Mouse (Mus musculus) R1 (cell line): ENCODE measurements around the gene Csrp1.

Experiments used
- DNase-seq: peaks from one replicate; pipeline ENCODE4 v3.0.0-alpha.2; 2018; ENCODE audit warnings: low read depth, low spot score

Csrp1 gene

DNA sequence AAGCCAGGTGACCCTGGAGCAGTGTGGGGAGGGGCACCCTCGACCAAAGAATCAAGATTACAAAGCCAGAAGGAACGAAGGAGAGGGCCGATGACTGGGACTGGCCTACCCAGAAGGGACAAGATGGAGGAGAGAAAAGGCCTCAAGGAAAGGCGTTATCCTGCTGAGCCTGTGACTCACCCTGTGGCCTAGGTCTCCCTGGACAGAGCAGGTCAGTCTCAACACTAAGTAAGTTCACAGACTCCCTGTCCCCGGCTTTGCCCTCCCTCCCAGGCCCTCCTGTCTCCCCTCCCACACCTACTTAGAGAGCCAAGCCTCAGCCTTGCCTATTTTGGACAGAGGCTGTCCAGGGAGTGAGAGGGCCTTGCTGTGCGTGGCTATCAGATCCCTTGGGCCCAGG is at the start of gene Csrp1:
Gene Csrp1 (plus strand): TSS at position 79 of the 400 bp plus-strand sequence.
- DNase-seq = no peak

DNA sequence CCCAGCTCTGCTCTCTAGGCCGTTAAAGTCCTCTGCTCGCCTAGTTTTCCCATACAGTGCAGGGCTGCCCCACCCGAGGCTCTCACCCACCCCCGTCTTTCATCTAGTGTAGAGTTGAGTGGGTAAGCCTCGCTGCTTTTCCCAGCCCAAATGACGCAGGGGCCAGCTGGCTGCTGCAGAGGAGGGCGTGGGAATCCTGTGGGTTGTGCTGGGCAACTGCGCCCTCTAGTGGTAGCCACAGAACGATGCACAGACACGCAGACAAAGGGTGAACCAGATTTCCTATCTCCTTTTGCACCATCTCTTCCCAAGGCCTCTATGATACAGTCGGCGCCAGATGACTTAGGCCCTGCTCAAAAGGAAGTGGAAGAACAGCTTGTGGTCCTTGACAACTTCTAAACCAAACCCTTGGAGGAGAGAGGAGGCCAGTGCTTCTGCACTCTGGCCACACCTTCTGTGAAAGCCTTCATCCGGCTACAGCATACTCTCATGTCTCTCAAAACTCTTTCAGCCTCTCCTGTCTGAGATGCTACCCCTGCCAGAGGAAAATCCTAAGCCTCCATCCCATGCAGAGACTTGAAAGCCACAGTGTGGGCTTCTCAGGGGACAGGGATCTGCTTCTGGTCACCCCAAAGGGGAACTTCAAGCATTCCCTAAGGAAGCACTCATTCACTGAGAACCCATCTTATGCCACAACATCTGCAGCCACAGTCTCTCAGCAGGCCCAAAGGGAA is 49.3 kb upstream of the Csrp1 start:
- DNase-seq = peak; percentile 78

DNA sequence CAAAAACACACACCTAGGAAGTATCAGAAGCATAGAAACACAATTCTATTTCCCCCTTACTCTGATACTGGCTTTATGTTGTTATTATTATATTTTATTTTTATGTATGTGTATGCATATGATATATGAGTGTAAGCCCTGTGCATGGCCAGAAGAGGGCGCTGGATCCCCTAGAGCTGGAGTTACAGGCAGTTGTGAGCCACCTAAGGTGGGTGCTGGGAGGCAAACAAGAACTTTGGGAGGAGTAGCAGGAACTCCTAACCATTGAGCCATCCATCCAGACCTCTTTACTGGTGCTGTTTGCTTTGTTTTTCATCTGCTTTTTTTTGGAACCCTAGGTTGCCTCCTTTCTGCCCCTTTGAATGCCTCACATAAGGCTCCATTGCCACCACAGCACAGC is 48.5 kb upstream of the Csrp1 start:
- DNase-seq = peak; percentile 46

DNA sequence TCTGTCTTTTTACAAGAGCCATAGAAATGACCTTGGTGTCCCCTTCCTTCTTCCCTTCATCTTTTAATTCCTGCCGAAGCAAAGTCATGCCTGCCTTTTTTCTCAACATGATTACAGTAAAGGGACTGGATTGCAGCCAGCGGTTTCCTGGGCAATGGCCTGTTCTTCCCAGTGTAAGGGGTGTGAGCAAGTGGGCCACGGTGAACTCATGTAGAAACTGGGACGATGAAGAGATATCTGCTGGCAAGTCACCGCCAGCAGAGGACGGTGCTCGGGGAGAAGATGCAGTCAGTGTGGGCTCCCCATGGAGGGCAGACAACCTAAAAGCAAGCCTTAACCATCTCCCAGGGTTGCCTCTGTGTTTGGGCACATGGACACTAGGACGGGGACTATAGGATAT is 47.9 kb upstream of the Csrp1 start:
- DNase-seq = no peak

DNA sequence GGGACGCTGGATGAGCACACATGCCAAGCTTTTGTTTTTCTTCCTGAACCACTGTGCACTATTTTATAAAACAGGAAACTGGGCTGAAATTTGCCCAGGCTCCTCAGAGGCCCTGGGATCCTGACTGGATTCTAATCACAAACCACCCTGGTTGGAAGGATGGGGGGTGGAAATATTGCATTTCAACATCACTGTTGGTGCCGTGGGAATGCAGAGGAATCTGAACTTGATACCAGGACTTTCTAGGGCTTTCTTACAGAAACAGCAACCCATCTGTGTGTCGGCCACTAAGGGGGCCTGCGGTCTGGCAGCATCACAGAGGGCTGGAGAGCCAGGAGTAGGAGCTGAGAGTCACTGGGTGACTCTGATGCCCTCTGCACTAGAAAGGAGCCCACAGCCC is 47.5 kb upstream of the Csrp1 start:
- DNase-seq = no peak

DNA sequence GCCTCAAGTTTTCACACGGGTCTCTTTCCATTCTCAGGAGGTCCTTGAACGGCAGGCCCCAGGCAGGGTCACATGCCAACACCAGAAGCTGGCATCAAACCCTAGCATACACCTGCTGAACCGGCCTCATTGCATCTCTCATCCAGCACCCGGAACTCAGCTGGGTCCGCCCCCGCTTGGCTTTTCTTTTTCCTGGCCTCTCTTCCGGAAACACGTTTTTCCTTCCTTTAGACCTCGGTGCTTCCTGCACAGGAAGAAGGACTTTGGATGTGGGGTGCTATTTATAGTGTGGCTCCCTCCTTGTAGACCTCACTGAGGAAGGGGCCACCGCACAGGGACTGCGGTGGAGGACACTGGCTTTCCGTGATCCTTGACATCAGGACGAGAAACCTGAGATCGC is 46.4 kb upstream of the Csrp1 start:
- no peak for DNase-seq

DNA sequence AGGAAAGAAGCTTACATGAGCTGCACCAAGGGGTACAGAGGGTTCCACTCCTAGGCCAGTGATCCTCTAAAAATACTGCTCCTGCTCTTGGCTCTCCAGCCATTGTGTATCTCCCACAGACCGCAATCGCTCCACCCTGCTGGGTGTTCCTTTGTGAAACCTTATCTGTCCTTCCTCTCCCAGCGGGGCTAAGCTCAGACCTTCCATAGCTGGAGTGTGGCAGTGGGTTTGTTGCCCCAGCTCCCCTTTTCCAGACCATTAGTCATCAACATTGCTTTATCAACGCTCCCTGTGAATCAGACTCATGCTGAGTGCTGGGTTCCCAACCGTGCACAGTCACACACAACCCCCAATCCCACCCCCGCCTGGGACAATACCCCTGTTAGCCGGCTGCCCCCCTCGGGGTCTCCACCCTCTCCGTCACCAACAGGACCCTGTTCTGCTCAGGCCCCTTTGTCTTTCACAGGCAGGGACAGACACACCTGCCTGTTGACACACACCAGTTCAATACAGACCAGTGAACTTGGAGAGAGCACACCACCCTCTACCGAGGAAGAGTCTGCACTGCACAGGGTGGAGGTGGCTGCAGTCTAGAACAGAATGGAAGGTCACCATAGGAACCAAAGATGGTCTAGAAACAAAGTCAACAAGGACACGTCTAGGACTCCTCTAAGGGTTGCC is 44.3 kb upstream of the Csrp1 start:
- peak; percentile 96 for DNase-seq

DNA sequence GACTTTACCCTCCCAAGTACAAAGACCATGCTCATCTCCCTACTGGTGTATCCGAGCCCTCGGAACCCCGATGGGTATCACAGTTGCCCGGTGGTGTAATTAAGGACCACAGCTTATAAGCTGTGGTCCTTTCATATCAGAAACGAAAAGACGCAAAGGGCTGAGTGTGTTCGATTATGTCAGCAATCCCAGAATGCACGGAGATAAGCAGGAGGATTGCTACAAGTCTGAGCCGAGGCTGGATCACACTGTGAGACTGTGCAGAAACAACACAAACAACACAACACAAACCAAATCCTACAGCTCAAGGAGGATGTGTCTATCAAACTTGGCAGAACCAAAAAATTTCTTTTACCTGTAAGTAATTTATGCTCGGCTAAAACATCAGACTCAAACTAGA is 43.6 kb upstream of the Csrp1 start:
- no peak for DNase-seq

DNA sequence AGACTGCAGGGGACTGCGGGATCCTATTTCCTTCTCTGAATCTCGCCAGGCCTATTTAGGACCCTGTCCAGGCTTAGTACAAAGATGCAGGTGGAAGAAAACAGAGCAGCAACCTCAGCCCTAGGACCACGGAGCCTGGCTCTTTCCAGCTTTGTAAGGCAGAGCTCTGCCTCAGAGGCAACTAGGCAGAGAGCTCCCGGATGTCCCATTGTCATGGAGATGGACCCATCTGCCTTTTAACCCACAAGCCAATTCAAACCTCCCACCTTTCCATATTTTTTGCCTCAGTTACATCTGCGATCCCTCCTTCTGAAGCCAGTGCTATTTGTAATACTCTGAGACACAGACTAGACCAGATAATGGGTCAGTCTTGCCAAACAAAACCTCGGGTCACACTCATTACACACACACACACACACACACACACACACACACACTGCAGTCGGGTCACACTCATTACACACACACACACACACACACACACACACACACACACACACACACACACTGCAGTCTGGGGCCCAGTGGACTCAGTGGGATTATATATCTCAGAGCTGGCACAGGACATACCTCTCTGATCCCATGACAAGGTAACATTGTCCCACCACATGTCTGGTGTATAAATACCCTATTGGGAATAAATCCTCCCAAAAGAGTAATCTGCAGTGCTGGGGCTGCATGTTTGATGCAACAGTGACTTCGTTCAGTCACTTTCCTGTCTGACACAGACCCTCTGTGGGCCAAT is 42.8 kb upstream of the Csrp1 start:
- DNase-seq = peak; percentile 80

DNA sequence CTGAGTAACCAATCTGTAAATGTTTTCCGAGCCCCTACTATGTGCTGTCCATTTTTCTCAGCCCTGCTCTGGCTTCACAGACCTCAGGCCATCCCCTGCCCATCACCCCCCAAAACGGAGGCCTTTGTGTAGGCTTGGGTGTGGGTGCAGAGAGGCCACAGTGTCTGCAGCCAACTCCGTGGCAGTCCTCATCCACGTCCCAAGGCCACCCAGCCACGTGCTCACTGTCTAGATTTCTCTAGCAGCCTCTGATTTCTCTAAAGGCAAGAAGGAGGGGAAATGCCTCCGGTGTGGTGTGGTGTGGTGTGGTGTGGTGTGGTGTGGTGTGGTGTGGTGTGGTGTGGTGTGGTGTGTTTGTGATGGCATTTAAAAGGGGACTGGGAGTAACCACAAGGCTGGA is 41.7 kb upstream of the Csrp1 start:
- no peak for DNase-seq

DNA sequence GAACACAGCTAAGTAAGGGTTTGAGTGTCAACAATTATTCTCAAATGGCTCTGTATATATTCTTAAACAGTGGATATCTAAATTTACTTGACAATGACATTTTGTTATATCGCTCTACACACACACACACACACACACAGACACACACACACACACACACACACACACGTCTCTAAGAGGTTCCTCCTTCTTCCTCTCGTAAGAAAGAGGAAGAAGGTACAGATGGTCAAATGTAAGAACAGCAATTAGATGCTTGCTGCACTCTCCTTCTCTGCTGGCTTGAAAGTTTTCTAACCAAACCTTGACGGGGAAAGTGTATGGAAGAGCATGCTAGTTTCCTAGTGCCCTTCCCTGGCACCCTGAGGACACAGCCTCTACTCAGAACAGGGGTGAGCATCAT is 39.1 kb upstream of the Csrp1 start:
- DNase-seq = no peak

DNA sequence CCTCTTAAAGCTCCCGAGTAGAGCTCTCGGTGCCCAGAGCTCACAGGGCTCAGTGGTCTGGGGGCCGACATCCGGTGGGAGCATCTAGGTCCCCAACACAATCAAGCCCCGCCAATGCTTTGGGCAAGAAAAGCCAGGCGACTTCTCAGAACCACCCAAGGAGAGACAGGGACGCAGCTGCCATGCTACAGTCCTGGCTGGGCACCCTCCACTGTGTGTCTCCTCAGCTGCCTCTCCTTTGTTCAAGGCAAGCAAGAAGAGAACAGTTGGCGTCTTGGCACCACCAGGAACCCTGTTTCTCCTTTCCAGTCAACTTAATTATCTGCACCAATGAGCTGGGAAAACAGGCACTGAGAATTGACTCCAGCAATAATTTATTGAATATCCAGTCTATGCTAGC is 38.7 kb upstream of the Csrp1 start:
- no peak for DNase-seq

DNA sequence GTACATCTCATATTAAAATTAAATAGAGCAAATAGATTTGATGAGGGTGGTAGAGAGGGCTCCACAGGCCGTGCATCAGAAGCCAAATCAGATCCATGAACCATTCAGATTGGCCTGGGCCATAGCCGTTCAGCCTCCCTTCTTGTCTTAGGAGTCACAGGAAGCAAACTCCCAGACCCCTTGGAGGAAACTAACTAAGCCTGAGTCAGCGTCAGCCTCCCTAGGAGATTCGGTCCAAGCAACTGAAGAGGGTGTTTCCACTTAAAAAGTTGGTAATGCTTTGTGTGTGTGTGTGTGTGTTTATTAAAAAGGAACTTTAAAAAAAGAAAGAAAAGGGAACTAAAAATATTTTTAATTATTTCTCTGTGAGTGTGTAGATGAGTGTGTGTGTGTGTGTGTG is 35.0 kb upstream of the Csrp1 start:
- DNase-seq = no peak

DNA sequence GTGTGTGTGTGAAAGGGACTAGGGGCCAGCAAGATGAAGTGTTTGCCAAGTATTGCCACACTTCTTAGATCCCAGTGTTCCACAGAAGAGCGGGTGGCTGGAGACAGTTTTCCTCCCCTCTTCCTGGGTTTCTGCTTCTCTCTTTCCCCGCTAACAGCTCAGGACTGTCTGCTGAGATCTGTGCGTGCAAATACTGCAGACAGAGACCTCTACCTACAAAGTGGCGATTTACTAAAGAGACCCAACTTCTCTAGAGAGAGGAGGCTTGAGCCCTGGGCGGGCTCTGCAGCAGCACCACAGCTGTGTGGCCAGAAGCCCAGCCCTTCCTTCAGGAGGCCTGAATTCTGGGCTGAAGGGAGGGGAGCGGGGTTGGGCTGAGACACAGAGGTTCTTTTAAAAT is 34.5 kb upstream of the Csrp1 start:
- DNase-seq = no peak

DNA sequence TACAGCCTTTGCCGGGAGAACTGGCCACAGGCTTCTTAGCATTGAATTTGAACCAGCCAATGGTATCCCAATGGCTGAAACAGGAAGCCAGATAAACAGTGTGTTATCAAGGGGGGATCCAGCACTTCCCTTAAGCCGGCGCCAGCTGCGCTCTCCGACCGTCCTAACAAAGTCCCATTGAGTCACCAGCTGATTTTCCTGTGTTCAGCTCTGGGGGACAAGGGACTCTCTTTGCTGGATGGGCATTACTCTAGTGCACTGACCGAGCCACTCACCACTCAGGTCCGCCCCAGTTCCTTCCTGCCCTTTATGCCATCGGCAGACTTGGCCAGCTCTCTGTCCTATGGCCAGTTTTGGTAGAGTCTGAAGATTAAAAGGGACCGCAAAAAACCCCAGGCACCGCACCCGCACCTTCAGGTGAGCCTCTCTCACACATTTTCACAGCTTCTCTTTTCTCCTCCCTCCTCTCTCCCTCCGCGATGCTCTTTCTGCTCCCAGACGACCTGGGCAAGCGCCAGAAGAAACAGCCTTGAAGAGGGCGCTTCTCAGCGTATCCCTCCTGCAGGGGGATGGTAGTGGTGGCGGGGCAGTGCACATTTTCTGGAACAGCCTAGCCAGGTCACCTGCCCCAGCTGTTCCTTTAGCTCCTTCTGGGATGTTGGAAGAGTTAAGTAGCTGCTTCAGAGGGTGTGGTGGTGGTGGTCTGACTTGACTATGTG is 32.9 kb upstream of the Csrp1 start:
- peak; percentile 57 for DNase-seq

DNA sequence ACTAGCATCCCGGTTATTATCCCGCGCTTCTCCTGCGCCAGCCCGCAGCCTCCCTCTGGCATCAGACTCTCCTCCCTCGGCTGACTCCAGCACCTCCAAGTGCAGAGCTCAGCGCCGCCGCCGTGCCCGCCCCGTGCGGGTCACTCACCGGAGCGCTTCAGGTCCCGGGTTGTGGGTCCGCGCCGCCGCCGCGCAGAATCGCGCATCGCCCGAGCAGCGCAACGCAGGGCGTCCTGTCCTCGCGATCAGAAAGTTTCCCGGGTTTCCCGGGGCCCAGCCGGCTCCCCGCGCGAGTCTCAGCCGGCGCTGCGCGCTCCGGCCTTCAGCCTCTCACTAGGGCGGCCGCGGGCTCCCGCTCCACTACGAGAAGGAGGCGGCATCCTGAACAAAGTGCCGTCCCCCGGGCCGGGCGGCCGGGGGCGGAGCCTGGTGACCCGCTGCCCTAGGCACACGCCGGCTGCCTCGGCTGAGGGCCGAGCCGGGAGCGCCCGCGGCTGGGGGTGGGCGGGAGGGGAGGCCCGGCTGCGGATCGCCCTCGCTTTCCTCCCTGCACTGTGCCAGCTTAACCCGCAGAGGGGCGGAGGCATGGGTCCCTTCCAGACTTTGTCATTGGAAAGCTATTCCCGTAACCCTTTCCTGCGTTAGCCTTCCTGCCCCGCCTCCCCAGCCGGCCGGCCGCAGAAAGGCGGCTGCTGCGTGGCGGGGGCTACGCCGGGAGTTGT is 31.9 kb upstream of the Csrp1 start:
- DNase-seq = peak; percentile 82

DNA sequence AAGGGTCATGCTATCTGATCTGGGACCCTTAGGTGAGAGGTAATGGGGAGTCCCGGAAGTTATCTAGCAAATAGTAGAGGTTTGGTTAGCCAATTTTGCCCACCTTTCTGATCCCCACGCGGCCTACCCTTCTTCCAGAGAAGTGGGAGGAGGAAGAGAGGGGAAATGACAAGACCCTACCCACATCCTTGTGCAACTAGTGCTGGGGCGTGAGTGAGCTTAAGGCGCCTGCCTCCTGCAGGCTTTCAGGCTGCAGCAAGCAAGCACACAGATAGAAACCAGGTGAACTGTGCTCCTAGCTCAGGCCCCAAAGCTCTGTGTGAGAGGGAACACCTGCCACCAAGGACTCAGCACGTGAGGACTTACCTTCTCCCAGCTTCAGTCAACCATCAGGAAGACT is 31.2 kb upstream of the Csrp1 start:
- DNase-seq = no peak

DNA sequence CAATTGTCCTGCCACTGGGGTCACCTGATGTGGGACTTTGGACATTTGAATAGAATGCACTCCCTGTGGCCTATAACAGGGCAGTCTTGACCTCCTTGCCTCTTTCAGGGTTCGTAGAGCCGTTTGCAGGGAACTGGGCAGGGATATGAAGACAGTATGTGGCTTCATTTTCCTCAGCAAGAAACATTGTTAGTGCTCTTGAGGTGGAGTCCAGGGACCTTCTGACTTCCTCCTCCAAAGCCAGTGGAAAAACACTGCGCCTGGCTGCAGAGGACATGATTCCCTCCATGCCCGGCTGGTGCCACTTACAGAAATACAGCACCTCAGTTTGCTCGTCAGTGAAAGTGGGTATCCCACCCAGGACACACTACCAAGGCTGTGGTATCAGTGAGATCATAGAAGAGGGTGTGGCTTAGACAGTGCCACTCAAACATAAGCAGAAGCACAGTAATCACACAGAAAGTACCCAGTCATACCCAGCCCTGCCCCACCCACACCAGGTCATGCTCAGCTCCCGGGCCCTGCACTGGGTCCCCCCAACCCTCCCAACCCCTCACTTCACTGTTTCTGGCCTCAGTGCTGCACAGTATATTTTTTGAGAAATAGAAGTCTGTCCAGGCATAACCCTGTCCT is 29.0 kb upstream of the Csrp1 start:
- no peak for DNase-seq

DNA sequence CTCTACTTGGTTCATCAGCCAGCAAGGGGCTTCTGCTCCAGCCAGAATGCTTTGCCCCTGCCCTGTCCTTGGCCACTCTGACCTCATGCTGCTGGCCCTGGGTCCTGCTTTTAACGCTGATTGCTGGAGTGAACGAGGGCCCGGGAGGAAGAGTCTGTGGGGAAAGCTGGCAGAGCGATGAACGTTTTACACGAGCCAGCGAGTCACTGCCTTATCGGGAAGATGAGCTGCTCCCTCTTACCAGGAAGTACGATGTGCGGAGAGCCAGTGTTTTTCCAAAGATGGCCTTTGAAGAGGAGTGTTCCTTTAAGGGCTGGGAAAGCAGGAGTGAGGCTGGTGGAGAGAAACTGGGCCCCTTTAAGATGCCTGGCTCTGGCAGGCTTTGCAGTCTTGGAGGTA is 28.4 kb upstream of the Csrp1 start:
- DNase-seq = no peak

DNA sequence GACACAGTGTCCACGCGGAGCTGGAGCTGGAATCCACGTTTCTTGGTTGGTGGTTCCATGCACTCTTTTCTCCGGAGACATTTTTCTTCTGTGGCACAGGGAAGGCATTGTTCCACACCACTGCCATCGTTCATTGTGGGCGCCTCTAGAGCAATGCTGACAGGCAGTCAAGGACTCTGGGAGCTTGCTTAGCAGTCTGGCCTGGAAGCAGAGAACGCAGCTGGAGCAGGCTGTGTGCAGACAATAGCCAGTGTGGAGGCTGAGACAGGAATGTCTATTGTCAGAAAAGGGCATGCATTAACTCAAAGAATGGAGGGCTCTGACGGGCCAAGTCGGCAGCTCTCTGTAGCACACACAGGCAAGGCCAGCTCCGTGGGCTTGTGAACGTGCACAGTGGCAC is 25.7 kb upstream of the Csrp1 start:
- DNase-seq = peak; percentile 50

DNA sequence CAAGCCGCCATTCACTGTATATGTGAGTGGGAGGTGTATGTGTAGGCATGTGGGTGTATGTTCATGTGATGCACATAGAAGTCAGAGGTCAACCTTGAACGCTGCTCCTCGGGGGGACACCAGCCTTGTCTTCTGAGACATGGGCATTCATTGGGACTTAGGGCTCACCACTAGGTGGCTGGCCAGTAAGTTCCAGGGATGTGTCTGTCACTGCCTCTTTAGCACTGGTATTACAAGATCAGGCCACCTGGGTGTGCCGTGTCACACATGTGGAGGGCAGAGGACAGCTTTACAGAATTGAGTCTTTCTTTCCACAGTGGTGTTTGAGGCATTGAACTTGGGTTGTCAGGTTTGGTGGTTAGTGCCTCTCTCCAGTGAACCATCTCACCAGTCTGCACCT is 22.4 kb upstream of the Csrp1 start:
- DNase-seq = no peak
